Mouse (Mus musculus) adrenal gland, adult 18-20 months (tissue): ENCODE data around the gene Gm21992. TPM values are rescaled to one million over a fixed set of nuclear protein-coding genes. Genes with fewer than 3 reads are reported as not detected.

Experiments
- DNase-seq, 2 experiments: peaks; one replicate each; pipeline ENCODE4 v3.0.0; 2021 to 2022; ENCODE audit warnings: low spot score in 2 of 2
- long read RNA-seq, 2 experiments: library from polyadenylated mRNA; stranded (forward); transcript quantifications; one replicate each; pipeline ENCODE4 v2.0.0; 2021
- total RNA-seq, 2 experiments: library from RNA; stranded (reverse); gene quantifications; 1 replicate in 1 of 2; 2 replicates in 1 of 2; pipeline ENCODE4 v1.2.3; 2021

Gm21992 gene
- total RNA-seq: 10 to 100 TPM; 28.1 to 30.6 TPM
- long read RNA-seq, experiment 1, partial matches to known transcripts: 0 of 1 reads
- long read RNA-seq, experiment 1, other reads (novel, unspliced or antisense): 1 of 1 reads
- long read RNA-seq, experiment 2, partial matches to known transcripts: 1 of 7 reads
- long read RNA-seq, experiment 2, other reads (novel, unspliced or antisense): 6 of 7 reads

GRCm38 (mm10) chr19:4811063-4811908 is at the start of gene Gm21992, which contains the start of gene Rbm14:
Gm21992 (minus strand) TSS chr19:4811612.
Rbm14 (minus strand) TSS chr19:4811634.
- peak; percentile 92 to 94 for DNase-seq

GRCm38 (mm10) chr19:4859081-4859480 is 47.7 kb upstream of the Gm21992 start:
- DNase-seq: no peak

GRCm38 (mm10) chr19:4855951-4856350 is 44.5 kb upstream of the Gm21992 start:
- peak in 1 of 2 experiments; percentile 48 for DNase-seq

GRCm38 (mm10) chr19:4855470-4855820 is 44.0 kb upstream of the Gm21992 start:
- no peak for DNase-seq

GRCm38 (mm10) chr19:4854552-4855469 is 43.4 kb upstream of the Gm21992 start, which contains the start of gene Ctsf:
Ctsf (plus strand) TSS chr19:4855130.
- DNase-seq: peak; percentile 85 to 88

- DNase-seq: no peak
Observed at GRCm38 (mm10) chr19:4850281-4850680, 38.9 kb upstream of the Gm21992 start.

- DNase-seq: no peak
Observed at GRCm38 (mm10) chr19:4849800-4850199, 38.4 kb upstream of the Gm21992 start.

GRCm38 (mm10) chr19:4847490-4847889 is 36.1 kb upstream of the Gm21992 start:
- no peak for DNase-seq

- DNase-seq: no peak
Observed at GRCm38 (mm10) chr19:4845846-4846245, 34.4 kb upstream of the Gm21992 start.

GRCm38 (mm10) chr19:4842611-4843010 is 31.2 kb upstream of the Gm21992 start:
- no peak for DNase-seq

- no peak for DNase-seq
Observed at GRCm38 (mm10) chr19:4840848-4841247, 29.4 kb upstream of the Gm21992 start.

- DNase-seq: peak; percentile 91 to 94
Observed at GRCm38 (mm10) chr19:4839149-4839548, 27.7 kb upstream of the Gm21992 start, which contains the start of the genes Ccs and Ccdc87. Ccs (minus strand) TSS chr19:4839332. Ccdc87 (plus strand) TSS chr19:4839366.

GRCm38 (mm10) chr19:4838526-4839140 is 27.2 kb upstream of the Gm21992 start:
- DNase-seq: no peak

GRCm38 (mm10) chr19:4837049-4837448 is 25.6 kb upstream of the Gm21992 start:
- no peak for DNase-seq

GRCm38 (mm10) chr19:4836096-4836495 is 24.7 kb upstream of the Gm21992 start:
- no peak for DNase-seq

- no peak for DNase-seq
Observed at GRCm38 (mm10) chr19:4833977-4834376, 22.6 kb upstream of the Gm21992 start.

- DNase-seq: peak; percentile 26 to 49
Observed at GRCm38 (mm10) chr19:4829156-4829555, 17.7 kb upstream of the Gm21992 start.

GRCm38 (mm10) chr19:4828444-4829114 is 17.2 kb upstream of the Gm21992 start:
- no peak for DNase-seq

- peak; percentile 29 to 55 for DNase-seq
Observed at GRCm38 (mm10) chr19:4820678-4821303, 9.4 kb upstream of the Gm21992 start.
